Mouse (Mus musculus): Measurements from ENCODE around the gene Inpp4b.

The Inpp4b gene

GRCm38 (mm10) chr8:81466776-81467175 lies 124.4 kb downstream of the Inpp4b start:
- no peak for DNase-seq (ENCODE audit: low spot score)

GRCm38 (mm10) chr8:81478674-81479073 lies 136.3 kb downstream of the Inpp4b start:
- DNase-seq (ENCODE audit: low spot score): peak; percentile 41

- DNase-seq (ENCODE audit: low spot score): no peak
Observed at GRCm38 (mm10) chr8:81483834-81484233, 141.5 kb downstream of the Inpp4b start.

GRCm38 (mm10) chr8:81485626-81486025 lies 143.3 kb downstream of the Inpp4b start:
- no peak for DNase-seq (ENCODE audit: low spot score)

- DNase-seq (ENCODE audit: low spot score): no peak
Observed at GRCm38 (mm10) chr8:81489894-81490661, 147.7 kb downstream of the Inpp4b start.

DNA sequence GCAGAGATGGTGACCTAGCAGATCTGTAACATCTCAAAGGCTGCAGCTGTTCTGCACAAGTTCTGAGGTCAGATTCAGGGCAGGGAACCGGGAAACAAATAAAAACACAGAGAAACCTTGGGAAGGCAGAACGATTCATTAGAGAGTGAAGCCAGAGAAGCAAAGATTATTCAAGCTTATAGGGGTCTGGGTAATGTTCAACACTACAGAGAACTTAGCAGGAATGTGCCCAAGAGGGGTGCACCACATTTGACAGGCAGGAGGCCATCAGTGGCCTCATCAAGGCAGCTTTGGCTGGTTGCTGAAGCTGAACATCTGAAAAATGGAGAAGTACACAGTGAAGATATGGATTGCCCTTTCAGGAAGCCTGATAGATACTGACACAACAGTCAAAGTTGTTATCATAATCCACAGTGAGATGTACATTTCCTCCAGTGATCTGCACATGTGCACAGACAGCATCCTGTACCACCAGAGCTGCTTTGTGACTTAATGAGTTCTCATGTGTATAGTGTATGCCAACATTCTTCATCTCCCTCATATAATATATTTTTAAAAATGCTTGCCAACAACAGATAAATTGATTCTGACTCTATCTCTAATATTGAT lies 148.8 kb downstream of the Inpp4b start:
- DNase-seq (ENCODE audit: low spot score): peak; percentile 37

DNA sequence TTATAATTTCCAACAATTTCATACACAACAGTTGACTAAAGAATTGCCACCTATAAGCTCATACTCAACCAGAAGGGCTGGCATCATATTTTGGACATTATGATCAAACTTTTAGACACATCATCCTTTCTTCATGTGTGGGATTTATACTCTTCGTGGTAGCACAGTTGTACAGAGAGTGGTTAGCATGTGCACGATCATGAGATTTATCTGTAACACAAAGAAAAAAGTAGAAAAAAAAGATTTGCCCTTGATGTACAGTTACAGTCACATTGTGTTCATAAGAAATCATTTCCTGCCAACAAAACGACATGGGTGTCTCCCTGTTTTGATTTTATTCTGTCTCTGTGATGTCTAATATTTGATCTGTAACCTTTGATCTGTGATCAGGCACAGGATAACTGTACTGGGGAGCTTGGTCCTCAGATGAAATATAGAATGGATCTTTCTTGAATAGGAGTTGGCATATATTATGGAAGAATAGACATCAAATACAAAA lies 149.4 kb downstream of the Inpp4b start:
- DNase-seq (ENCODE audit: low spot score): peak; percentile 63

DNA sequence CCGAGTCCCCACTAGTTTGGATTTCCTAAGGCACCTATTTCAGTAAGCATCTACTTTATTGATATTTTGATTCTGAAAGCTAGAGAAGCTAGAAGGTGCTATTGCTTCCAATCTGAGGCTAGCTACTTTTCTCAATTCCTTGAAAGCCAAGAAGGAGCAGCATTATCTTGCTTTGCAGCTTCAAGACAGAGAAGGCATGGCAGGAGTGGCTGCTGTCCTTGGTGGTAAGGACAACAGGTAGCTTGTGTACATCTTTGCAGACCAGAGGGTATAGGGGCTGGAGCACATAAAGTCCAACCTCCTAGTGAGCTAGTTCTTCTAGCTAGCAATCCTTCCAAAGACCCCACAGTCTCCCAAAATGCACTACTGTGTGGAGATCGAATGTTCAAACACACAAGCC lies 152.5 kb downstream of the Inpp4b start:
- DNase-seq (ENCODE audit: low spot score): no peak

DNA sequence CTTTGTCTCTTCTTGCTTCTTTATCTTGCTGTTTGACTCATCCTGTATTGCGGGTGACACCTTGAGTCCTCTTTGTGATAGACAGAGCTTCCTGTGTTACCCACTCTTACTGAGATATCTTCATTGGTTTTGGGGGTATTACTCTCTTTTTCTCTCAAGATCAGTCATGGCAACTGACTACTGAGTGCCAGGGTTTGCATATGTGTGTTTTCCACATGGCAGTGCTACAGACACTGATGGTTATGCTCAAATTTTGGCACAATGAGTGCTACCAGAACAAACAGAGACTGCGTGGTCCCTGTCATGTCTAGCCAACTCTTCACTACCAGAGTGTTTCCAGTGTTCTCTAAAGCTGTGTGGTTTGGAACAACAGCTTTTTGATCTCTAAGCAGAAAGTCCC lies 155.3 kb downstream of the Inpp4b start:
- DNase-seq (ENCODE audit: low spot score): peak; percentile 80

- DNase-seq (ENCODE audit: low spot score): no peak
Observed at GRCm38 (mm10) chr8:81502216-81502615, 159.9 kb downstream of the Inpp4b start.

DNA sequence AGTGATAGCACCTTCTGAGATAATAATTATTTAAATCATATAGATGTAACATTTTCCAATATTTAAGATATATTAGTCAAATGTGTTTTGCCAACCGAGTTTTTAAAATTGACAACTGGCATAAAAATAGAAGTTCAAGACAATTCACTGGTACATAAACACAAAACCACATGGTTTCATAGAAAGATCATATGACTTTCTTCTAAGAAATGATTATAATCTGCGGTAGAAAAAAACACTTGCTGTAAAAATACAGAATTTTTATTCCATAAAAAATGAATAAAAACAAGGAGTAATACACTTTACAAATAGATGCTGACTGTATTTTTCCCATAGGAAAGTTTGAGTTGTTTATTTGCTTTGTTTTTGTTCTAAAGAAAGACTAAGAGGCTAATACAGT lies 160.6 kb downstream of the Inpp4b start:
- no peak for DNase-seq (ENCODE audit: low spot score)

GRCm38 (mm10) chr8:81512826-81513225 lies 170.5 kb downstream of the Inpp4b start:
- no peak for DNase-seq (ENCODE audit: low spot score)

DNA sequence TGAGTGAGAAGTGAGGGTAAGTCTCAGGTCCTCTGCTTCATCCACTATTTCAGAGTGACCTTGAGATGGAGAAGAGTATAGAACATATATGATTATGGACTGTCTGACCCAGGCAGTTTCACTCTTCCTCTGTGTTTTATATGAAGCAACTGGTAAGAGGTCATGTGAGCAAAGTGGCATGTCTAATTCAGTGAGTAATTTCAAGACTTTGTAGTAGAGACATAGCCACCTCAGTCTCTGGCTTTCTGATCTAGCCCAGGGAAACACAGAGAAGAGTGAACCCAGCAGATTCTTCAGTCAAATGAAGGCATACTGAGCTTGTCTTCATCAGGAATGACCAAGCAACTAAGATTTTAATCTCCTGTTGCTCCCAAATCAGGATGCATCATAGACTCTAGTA lies 172.1 kb downstream of the Inpp4b start:
- DNase-seq (ENCODE audit: low spot score): no peak

DNA sequence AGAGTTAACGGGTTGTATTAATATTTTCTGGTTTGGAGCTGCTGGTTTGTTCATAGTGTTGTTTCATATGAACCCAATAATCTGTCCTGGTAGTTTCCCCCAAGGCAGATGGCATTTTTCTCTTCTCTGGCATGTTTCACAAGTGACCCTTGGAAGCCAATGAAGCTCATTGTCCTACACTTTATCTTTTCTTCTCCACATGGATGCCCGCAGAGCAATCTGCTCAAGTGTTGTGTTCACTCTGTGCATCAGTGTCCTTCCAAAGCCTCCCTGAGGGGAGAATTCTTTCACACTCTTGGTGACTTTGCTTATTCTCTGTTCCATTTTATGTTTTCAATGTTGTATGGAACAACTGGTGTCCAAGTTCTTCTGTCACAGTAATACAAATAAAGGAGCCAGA lies 179.7 kb downstream of the Inpp4b start:
- no peak for DNase-seq (ENCODE audit: low spot score)

- no peak for DNase-seq (ENCODE audit: low spot score)
Observed at GRCm38 (mm10) chr8:81524561-81524960, 182.2 kb downstream of the Inpp4b start.

DNA sequence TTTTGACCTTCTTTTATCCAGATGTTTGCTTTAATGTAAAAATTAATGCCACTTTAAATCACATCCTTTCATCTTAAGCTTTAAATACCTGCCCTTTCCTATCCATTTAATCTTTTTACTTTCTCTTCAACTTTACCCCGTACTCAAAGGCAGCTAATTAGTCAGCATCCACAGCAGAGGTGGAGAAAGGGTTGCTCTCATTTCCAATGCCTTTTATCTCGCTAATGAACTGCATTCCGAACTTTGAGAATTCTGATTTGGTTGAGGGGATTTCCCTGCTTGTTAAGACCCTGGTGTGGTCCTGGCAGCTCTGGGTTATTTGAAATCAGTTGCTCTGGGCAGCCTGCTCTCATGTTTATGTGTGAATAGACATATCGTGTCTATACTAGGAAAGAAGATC lies 185.3 kb downstream of the Inpp4b start:
- no peak for DNase-seq (ENCODE audit: low spot score)

DNA sequence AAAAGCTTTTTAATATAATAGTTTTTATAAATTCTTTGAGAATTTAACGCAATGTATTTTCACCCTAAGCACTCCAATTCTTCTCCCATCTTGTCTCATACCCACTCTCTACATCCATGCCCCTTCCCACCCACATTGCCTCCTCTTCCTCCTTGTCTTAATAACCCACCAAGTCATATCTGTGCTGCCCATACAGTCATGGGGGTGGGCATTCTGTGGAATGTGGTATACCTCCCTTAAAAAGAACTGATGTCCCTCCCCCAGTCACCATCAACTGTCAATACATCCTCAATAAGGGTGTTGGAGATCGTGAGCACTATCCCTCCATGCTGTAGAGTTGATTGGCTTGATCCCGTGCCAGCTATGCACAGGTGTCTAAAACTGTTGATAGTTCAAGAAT lies 196.0 kb downstream of the Inpp4b start:
- no peak for DNase-seq (ENCODE audit: low spot score)

GRCm38 (mm10) chr8:81558550-81558949 lies 216.2 kb downstream of the Inpp4b start:
- DNase-seq (ENCODE audit: low spot score): peak; percentile 74

DNA sequence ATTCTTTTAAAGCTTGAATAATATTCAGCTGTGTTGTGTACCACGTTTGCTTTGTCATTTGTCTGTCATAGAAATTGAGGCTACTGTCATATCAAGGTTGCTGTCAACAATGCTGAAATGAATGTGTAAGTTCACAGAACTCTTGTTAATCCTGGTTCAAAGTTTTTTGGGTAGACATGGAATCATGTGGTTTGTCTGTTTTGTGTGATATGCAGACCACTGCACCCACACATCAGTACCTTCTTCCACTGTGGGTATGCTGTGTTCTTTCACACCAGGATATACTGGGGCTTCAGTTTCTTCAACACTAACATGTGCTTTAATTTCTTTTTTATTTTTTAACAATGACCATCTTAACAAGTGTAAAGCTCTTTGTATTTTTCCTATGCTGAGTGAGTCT lies 220.0 kb downstream of the Inpp4b start:
- DNase-seq (ENCODE audit: low spot score): no peak

DNA sequence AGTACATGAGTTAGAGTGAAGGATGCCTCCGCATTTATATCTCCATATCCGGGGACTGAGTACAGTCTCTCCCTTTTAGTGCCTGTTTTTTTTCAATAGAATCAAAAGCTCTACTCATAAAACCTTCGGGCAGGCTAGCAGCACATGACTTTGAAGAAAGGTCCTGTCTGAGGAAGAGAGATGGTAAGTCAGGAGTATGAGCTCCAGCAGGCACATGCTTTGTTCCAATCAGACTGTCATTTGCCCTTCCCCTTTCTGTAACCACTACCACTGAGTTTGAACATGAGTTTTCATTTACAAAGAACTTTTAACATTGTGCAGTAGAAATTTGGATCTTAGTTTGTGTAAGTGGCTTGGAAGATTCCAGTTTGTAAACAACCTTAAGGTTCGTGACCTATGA lies 223.1 kb downstream of the Inpp4b start:
- no peak for DNase-seq (ENCODE audit: low spot score)

GRCm38 (mm10) chr8:81572319-81573104 lies 230.2 kb downstream of the Inpp4b start:
- DNase-seq (ENCODE audit: low spot score): no peak

- DNase-seq (ENCODE audit: low spot score): no peak
Observed at GRCm38 (mm10) chr8:81575268-81575917, 233.0 kb downstream of the Inpp4b start.

Measured in T-cell, adult 2 months (primary cell).